Mouse (Mus musculus) embryonic fibroblast, embryonic 13.5 days (primary cell): ENCODE results near the gene Olfr463.

Experiments used
- CTCF ChIP-seq: IDR thresholded peaks from 2 replicates; pipeline ENCODE4 v1.5.1; 2011; ENCODE audit warnings: mild to moderate bottlenecking, control low read depth, low read length, moderate library complexity, borderline replicate concordance; ENCODE audit not compliant: insufficient read depth
- POLR2A ChIP-seq: IDR thresholded peaks from 2 replicates; pipeline ENCODE4 v1.6.1; 2011; ENCODE audit warnings: low read depth, mild to moderate bottlenecking, control low read depth, low read length, moderate library complexity

- TF ChIP-seq POLR2A (no peak), CTCF (no peak)
These were observed 34.4 kb downstream of the Olfr463 start for GRCm38 (mm10) chr11:87862805-87863204.
